Mouse (Mus musculus) erythroid progenitor cell, adult 5-6 weeks (primary cell): ENCODE results near the gene Etv6. TPM values are rescaled to one million over a fixed set of nuclear protein-coding genes. Genes with fewer than 3 reads are reported as not detected.

Source experiments
- ATAC-seq: replicated peaks from 2 replicates; pipeline ENCODE4 v1.8.0; 2016; ENCODE audit warnings: moderate number of reproducible peaks, mild to moderate bottlenecking, moderate TSS enrichment, inconsistent platforms; ENCODE audit not compliant: poor library complexity, low FRiP score, severe bottlenecking
- total RNA-seq, 2 experiments: library from RNA; stranded (forward) in 1 of 2; stranded (reverse) in 1 of 2; fragments of 150-400 nt in 1 of 2; fragments of 186-747, 209-891 nt in 1 of 2; gene quantifications; 2 replicates each; pipeline versions ENCODE4 v1.2.3 to v1.2.4; 2015 to 2017; ENCODE audit warnings: low replicate concordance in 2 of 2

Etv6 gene
- total RNA-seq, 2 experiments from 2014 or later, result 4.5 to 19.3 TPM

GRCm38 (mm10) chr6:134225564-134225963 is 190.1 kb downstream of the Etv6 start:
- ATAC-seq, result no peak

GRCm38 (mm10) chr6:134226349-134227169 is 191.1 kb downstream of the Etv6 start:
- no peak for ATAC-seq

- ATAC-seq, result no peak
Observed at GRCm38 (mm10) chr6:134236311-134236710, 200.8 kb downstream of the Etv6 start.

DNA sequence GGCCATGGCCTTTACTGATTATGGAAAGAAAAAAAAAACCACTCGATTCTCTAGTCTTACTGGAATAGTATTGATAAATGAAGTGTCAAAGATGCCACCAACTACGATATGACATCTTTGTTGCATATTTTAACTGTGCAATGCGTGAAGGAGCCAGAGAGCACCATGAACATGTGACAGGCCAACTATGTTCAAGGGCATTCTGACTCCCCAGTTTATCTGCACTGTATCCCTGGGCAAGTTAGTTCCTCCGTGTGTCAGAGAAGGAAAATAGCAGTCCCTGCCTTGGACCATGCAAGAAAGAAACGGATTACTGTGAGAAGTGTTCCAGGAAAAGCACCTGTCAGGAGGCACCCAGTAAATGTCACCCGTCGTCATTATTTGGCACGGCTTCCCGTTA is 203.0 kb downstream of the Etv6 start:
- ATAC-seq, result no peak

- ATAC-seq, result no peak
Observed at GRCm38 (mm10) chr6:134240988-134241387, 205.5 kb downstream of the Etv6 start.

- no peak for ATAC-seq
Observed at GRCm38 (mm10) chr6:134243119-134243518, 207.6 kb downstream of the Etv6 start.

DNA sequence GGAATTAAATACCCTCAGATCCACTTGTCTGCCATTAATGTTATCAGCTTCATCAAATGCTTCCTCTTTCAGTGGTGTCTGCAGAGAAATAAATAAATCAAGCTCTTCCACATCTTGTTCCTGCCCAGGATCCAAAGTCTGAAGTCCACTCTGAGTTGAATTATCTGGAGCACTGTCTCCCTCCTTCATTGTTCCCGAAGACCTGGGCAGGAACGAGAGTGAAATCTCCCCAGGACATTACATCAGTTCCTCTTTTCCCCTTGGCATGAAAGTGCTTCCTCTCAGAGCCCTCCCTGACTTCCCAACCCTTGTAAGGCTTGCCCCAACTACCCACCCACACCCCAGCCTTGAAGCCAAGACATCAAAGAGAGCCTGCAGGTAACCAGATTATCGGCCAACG is 208.0 kb downstream of the Etv6 start:
- no peak for ATAC-seq

GRCm38 (mm10) chr6:134244071-134244470 is 208.6 kb downstream of the Etv6 start:
- ATAC-seq, result no peak

DNA sequence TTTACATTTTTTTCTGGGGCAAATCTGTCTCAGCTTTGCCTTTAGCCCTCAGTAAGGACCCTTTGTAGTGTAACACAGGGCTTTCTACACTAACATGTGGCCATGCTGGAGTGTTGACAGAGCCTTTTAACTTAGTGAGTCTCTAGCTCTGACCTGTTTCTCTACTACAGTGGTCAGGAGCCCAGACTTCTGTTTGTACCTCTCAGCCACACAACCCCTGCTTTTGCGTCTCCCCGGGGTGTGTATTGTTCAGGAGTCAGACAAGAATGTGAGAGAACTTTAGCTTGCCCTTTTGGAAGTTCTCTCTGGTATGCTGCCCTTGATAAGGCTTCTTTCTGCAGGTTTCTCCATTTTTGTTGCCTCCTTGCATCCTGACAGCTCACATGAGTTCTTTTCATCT is 210.6 kb downstream of the Etv6 start:
- ATAC-seq, result no peak

- no peak for ATAC-seq
Observed at GRCm38 (mm10) chr6:134247324-134247723, 211.8 kb downstream of the Etv6 start.

DNA sequence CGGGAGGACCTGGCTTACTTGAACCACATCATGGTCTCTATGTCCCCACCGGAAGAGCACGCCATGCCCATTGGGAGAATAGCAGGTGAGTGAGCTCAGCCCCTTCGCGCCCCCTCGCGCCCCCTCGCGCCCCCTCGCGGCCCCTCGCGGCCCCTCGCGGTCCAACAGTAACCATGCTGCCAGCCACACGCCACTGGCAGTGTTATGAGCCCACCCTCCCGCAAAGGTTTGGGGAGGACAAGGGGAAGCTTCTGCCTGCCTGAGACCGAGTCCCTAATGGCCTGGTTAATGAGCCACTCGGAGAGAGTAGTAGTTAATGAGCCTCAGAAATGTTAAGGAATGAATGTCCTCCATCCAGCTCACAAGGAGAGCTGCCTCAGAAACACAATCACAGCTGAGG is 213.2 kb downstream of the Etv6 start:
- ATAC-seq, result no peak

DNA sequence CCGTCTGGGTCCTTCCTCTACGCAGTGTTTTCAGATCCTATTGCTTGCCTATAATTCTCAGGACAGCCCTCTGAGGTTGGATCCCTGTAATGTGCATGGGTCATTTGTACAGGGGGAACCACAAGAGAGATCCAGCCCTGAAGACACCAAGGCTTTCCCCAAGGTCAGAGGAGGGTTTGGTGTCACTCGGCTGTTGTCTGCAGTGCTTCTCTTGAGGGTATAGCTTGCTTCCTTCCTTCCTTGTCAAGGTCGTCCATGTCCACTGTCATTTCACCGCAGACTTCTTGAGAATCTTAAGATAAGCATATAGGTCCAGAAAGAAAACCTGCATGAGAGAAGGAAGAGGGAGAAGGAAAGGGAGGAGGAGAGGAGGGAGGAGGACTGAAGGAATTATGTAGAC is 215.3 kb downstream of the Etv6 start:
- no peak for ATAC-seq

GRCm38 (mm10) chr6:134251364-134251763 is 215.9 kb downstream of the Etv6 start:
- ATAC-seq, result no peak

DNA sequence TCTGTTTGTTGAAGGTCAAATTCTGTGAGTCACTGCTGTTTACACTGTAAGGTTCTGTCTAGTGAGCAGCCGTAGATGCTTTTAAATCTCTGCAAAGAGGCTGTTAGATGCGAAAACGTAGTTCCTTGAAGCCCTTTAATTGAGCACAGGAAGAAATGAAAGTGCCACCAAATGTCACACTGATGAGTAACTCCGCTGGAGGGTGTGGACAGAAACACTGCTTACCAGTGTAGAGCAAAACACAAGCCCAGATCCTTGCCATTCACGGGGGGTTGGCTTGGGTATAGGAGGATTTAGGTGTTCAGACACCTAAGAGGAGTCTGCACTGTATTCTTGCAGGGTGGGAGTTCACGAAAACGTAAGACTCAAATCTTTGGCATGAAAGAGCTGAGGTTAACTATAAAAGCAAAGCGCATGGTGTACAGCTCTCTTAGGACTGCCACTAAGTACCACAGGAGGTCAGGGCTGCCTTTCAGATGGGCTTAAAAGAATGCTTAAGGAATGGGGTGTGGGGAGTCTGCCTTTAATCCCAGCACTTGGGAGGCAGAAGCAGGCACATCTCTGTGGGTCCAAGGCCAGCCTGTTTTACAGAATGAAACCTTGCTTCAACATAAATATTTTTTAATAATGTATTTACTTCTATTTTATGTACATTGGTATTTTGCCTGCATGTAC is 216.7 kb downstream of the Etv6 start:
- ATAC-seq, result no peak

DNA sequence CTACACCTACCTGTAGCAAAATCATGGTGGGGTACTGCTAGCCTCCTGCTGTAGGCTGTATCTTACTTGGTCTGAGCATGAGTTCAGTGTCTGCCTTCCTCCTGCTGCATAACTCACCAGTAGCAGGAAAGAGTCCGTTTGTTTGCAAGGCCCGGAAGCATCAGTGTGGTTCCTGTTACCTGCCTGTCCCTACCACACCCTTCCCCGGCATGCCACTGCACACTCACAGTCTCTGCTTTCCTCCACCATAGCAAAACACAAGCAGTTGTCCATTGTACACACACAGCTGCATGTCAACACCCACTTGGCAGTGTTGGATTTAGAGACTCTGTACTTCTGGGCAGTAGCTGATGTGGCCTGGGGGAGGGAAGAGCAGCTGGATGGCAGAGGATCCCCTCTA is 220.9 kb downstream of the Etv6 start:
- ATAC-seq, result no peak

DNA sequence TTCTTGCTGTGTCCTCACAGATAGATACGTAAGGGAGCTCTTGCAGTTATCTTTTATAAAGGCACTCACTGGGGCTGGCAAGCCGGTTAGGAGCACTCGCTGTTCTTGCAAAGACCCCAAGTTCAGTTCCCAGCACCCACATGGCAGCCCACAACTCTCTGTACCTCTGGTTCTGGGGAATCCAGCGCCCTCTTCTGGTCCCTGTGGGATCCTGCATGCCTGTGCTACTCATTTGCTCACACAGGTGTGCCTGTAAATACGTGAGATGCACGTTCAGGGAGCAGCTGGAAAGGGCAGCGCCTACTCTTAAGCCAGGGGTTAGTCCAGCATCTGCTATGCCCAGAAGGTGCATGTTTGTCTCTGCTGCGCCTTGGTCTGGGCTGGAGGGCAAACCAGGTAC is 224.4 kb downstream of the Etv6 start:
- no peak for ATAC-seq

- ATAC-seq, result no peak
Observed at GRCm38 (mm10) chr6:134261904-134262303, 226.4 kb downstream of the Etv6 start.

GRCm38 (mm10) chr6:134262383-134262782 is 226.9 kb downstream of the Etv6 start:
- no peak for ATAC-seq

DNA sequence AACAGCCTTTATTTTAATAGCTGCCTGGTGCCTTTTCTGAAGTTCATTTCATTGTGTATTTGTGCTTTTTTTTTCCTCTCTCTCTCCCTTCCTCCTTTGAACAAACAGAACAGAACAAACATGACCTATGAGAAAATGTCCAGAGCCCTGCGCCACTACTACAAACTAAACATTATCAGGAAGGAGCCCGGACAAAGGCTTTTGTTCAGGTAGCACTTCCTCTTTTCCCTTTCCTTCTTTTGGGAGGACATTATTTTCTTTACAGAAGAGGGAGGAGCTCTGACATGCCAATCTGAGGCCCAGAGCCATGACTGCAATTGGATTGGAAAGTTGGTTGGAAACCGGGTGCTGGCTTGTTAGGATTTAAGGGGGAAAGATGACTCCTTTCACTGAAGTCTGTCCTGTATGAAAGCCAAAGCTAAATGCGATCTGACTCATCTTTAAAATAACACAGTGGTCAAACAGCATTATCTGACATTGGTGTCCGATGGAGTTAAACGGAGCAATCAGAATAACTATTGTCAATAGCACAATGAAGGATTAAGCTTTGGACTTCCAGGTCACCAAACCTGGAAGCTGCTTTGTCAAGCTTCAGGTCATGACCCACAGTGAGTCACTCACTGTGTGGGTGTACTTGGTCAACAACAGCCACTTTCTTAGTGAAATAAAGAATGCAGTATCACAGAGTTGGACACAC is 227.6 kb downstream of the Etv6 start:
- ATAC-seq, result no peak

- no peak for ATAC-seq
Observed at GRCm38 (mm10) chr6:134273884-134274283, 238.4 kb downstream of the Etv6 start.

GRCm38 (mm10) chr6:134276954-134277353 is 241.5 kb downstream of the Etv6 start:
- no peak for ATAC-seq
